Mouse (Mus musculus): ENCODE measurements around the gene Grin3a. TPM values are rescaled to one million over a fixed set of nuclear protein-coding genes. Genes with fewer than 3 reads are reported as not detected.
A peak's percentile ranks its signal among the peaks of the same experiment; 100 is the strongest.

Gene Grin3a
- total and polyA plus RNA-seq, 3 experiments, result 0.04 to 0.10 TPM; not detected in 1

- peak; percentile 51 for DNase-seq (ENCODE audit: low read depth, low spot score)
- H3K36me3 ChIP-seq (ENCODE audit: control insufficient read depth in 1 of 2, insufficient read depth in 2 of 2, low read length in 2 of 2), result peaks cover 5 to 15% of the 10 kb centered on the region in 2 experiments
- no peaks in the 10 kb centered on the region for H3K27me3 ChIP-seq (ENCODE audit: control insufficient read depth in 1 of 2, insufficient read depth in 2 of 2, low read length in 2 of 2)
- no peaks in the 10 kb centered on the region for H3K79me2 ChIP-seq (ENCODE audit: control insufficient read depth, insufficient read depth, low read length, poor library complexity)
- H3K4me3 ChIP-seq (ENCODE audit: control insufficient read depth in 1 of 2, insufficient read depth in 1 of 2, low read depth in 2 of 2, low read length in 2 of 2), result no peak overlapping the region
- H3K4me1 ChIP-seq (ENCODE audit: control insufficient read depth in 1 of 2, insufficient read depth in 2 of 2, low read length in 2 of 2), result peaks cover 0 to 3% of the 10 kb centered on the region in 2 experiments; a peak in 2 of 4 replicates
- H3K9ac ChIP-seq (ENCODE audit: control insufficient read depth, low read depth, low read length, poor library complexity, severe bottlenecking), result no peak overlapping the region
- no peak overlapping the region for H3K27ac ChIP-seq (ENCODE audit: control insufficient read depth, low read depth, low read length)
- no peaks in the 10 kb centered on the region for H3K9me3 ChIP-seq (replicated peaks; ENCODE audit: insufficient read depth, low read length)
- no peak for TF ChIP-seq KAT2A (conservative IDR thresholded peaks at IDR 0.05; ENCODE audit: low read depth, low read length)
- no peak for TF ChIP-seq ZNF384 (IDR thresholded peaks at IDR 0.05; ENCODE audit: low read depth, low read length)
- TF ChIP-seq E2F4 (IDR thresholded peaks at IDR 0.05; ENCODE audit: borderline replicate concordance, low read depth, low read length), result no peak
- TF ChIP-seq POLR2A (IDR thresholded peaks at IDR 0.05; ENCODE audit: control insufficient read depth in 1 of 2, insufficient read depth in 1 of 2, low read depth in 1 of 2, low read length in 2 of 2, poor library complexity in 1 of 2), result no peak
- no peak for TF ChIP-seq MAZ (IDR thresholded peaks at IDR 0.05; ENCODE audit: low read depth, low read length)
- TF ChIP-seq MAX (IDR thresholded peaks at IDR 0.05; ENCODE audit: low read length), result no peak
- no peak; the same call in 1 of the 2 replicates for TF ChIP-seq USF1 (IDR thresholded peaks at IDR 0.05; ENCODE audit: low read depth, low read length)
- no peak for TF ChIP-seq RAD21 (IDR thresholded peaks at IDR 0.05; ENCODE audit: low read depth, low read length)
- no peak for TF ChIP-seq MYB (IDR thresholded peaks at IDR 0.05; ENCODE audit: low read depth, low read length)
- TF ChIP-seq ETS1 (IDR thresholded peaks at IDR 0.05; ENCODE audit: low read depth, low read length), result no peak
- TF ChIP-seq CTCF (IDR thresholded peaks at IDR 0.05 in 2 of 3, conservative IDR thresholded peaks at IDR 0.05 in 1 of 3; ENCODE audit: control insufficient read depth in 1 of 3, insufficient read depth in 1 of 3, low read depth in 2 of 3, low read length in 3 of 3, poor library complexity in 1 of 3, severe bottlenecking in 1 of 3), result peak in 1 of 3 experiments; percentile 30; a peak in 2 of 6 replicates
- no peak for TF ChIP-seq ZMIZ1 (IDR thresholded peaks at IDR 0.05; ENCODE audit: low read depth, low read length)
- no peak for TF ChIP-seq ELF1 (IDR thresholded peaks at IDR 0.05; ENCODE audit: low read depth, low read length)
- peak; percentile 81 for TF ChIP-seq TCF12 (IDR thresholded peaks at IDR 0.05; ENCODE audit: low read depth, low read length)
- TF ChIP-seq MEF2A (IDR thresholded peaks at IDR 0.05; ENCODE audit: extremely low read depth, insufficient replicate concordance, low read depth, low read length, poor library complexity, severe bottlenecking), result no peak
- TF ChIP-seq MYC (IDR thresholded peaks at IDR 0.05; ENCODE audit: low read depth, low read length), result no peak
- no peak for TF ChIP-seq POLR2AphosphoS2 (IDR thresholded peaks at IDR 0.05; ENCODE audit: low read length)
- TF ChIP-seq EP300 (IDR thresholded peaks at IDR 0.05; ENCODE audit: low read depth in 1 of 2, low read length in 2 of 2), result peak; percentile 76 to 78
- no peak for TF ChIP-seq USF2 (IDR thresholded peaks at IDR 0.05; ENCODE audit: borderline replicate concordance in 1 of 2, insufficient read depth in 1 of 2, low read depth in 1 of 2, low read length in 2 of 2)
- TF ChIP-seq RCOR1 (IDR thresholded peaks at IDR 0.05; ENCODE audit: low read depth, low read length), result peak; percentile 76; the same call in 1 of the 2 replicates
- no peak for TF ChIP-seq TBP (IDR thresholded peaks at IDR 0.05; ENCODE audit: low read depth, low read length)
- no peak for TF ChIP-seq ZC3H11A (IDR thresholded peaks at IDR 0.05; ENCODE audit: low read depth, low read length)
- TF ChIP-seq SIN3A (IDR thresholded peaks at IDR 0.05; ENCODE audit: low read length), result no peak; the same call in 1 of the 2 replicates
- TF ChIP-seq GATA1 (IDR thresholded peaks at IDR 0.05; ENCODE audit: low read depth, low read length), result peak; percentile 69; the same call in 1 of the 2 replicates
- TF ChIP-seq NRF1 (IDR thresholded peaks at IDR 0.05; ENCODE audit: insufficient read depth, low read depth, low read length, poor library complexity, severe bottlenecking), result no peak
- no peak for TF ChIP-seq GABPA (IDR thresholded peaks at IDR 0.05; ENCODE audit: low read depth, low read length)
- TF ChIP-seq TAL1 (IDR thresholded peaks at IDR 0.05; ENCODE audit: low read length), result peak; percentile 64
- TF ChIP-seq MXI1 (IDR thresholded peaks at IDR 0.05; ENCODE audit: low read depth, low read length), result peak; percentile 19; the same call in 1 of the 2 replicates
- no peak for TF ChIP-seq JUND (IDR thresholded peaks at IDR 0.05; ENCODE audit: low read depth, low read length)
- no peak for TF ChIP-seq CHD1 (IDR thresholded peaks at IDR 0.05; ENCODE audit: low read depth, low read length)
- TF ChIP-seq NELFE (IDR thresholded peaks at IDR 0.05; ENCODE audit: low read depth, low read length), result no peak
- TF ChIP-seq MAFK (IDR thresholded peaks at IDR 0.05; ENCODE audit: borderline replicate concordance, low read depth, low read length), result no peak
- no peak for TF ChIP-seq ZKSCAN1 (IDR thresholded peaks at IDR 0.05; ENCODE audit: low read depth, low read length)
- no peak for TF ChIP-seq CHD2 (IDR thresholded peaks at IDR 0.05; ENCODE audit: low read length)
- TF ChIP-seq SMC3 (IDR thresholded peaks at IDR 0.05; ENCODE audit: low read depth, low read length), result no peak; the same call in 1 of the 2 replicates
- no peak for TF ChIP-seq UBTF (IDR thresholded peaks at IDR 0.05; ENCODE audit: borderline replicate concordance, insufficient read depth, low read depth, low read length)
- no peak for TF ChIP-seq HCFC1 (IDR thresholded peaks at IDR 0.05; ENCODE audit: low read depth, low read length)
- TF ChIP-seq BHLHE40 (IDR thresholded peaks at IDR 0.05; ENCODE audit: borderline replicate concordance, low read depth, low read length), result peak; percentile 85
These were observed 205.6 kb downstream of the Grin3a start for GRCm38 (mm10) chr4:49639913-49640312.
